Mouse (Mus musculus) testis, adult 2 months (tissue): ENCODE results near the gene H3f3b.

Experiments used
- CTCF ChIP-seq: fragments of 200-500 bp; IDR thresholded peaks from 2 replicates; pipeline ENCODE4 v1.5.1; 2012; ENCODE audit warnings: low read depth, mild to moderate bottlenecking, inconsistent platforms, low read length, moderate library complexity; ENCODE audit not compliant: control insufficient read depth, insufficient read depth, insufficient replicate concordance
- POLR2A ChIP-seq: fragments of 200-500 bp; IDR thresholded peaks from 2 replicates; pipeline ENCODE4 v1.6.1; 2012; ENCODE audit warnings: low read depth, mild to moderate bottlenecking, inconsistent platforms, low read length, moderate library complexity; ENCODE audit not compliant: control insufficient read depth

DNA sequence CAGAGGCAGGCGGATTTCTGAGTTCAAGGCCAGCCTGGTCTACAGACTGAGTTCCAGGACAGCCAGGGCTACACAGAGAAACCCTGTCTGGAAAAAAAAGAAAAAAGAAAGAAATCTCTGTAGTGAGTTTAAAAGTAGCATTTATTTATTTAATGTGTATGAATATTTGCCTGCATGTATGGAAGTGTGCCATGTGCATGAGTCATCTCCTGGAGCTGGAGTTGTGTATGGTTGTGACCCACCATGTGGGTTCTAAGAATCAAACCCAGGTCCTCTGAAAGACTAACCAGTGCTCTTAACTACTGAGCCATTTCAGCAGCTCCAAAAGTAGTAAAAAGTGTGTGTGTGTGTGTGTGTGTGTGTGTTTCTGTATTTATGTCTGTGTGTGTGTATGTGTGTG, 15.5 kb upstream of the H3f3b start:
- TF ChIP-seq CTCF = no peak
- TF ChIP-seq POLR2A = no peak
